Mouse (Mus musculus) kidney, adult 2 months (tissue): ENCODE measurements around the gene Celsr3.

Source experiments
- CTCF ChIP-seq: fragments of 200-500 bp; conservative IDR thresholded peaks from 2 replicates; pipeline ENCODE4 v1.5.1; 2011; ENCODE audit warnings: low read depth, mild to moderate bottlenecking, control low read depth, low read length, moderate library complexity, mixed read lengths; ENCODE audit not compliant: insufficient read depth, insufficient read length
- POLR2A ChIP-seq: fragments of 200-500 bp; IDR thresholded peaks from one replicate; pipeline ENCODE4 v1.6.1; 2011; ENCODE audit warnings: low read depth, low read length, control low read depth

DNA sequence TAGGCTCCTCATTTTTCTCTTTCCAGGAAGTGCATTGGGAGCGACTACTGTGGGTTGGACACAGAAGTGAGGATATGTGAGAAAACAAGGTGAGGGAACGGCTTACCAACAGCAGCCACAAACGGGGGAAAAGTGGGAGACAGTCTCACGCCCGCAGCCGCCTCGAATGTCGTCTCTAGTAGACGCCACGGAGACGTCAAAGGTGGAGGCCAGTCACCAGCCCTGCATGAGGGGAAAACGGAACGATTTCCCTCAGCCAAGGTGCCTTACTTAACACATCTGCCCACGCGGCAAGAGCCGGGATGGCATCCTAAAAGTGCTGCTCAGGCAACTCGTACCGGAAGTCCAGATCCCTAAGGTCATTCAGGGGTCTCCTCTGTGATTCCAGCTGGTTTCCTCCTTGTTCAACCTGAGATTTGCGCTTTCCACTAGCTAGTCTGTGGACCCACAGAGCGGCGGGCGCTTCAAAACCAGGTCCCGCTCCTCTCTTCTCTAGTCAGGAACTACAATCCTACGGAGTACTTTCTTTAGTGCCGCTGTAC lies 1.9 kb upstream of the Celsr3 start:
- TF ChIP-seq POLR2A, result no peak
- TF ChIP-seq CTCF, result no peak
